Mouse (Mus musculus) testis, adult 2 months (tissue): ENCODE results near the gene Gm26657. TPM values are rescaled to one million over a fixed set of nuclear protein-coding genes. Genes with fewer than 3 reads are reported as not detected.

ENCODE experiments used
- H3K27ac ChIP-seq: fragments of 200-500 bp; 2 replicates; pipeline ENCODE4 v1.5.1; 2012; ENCODE audit warnings: low read depth, low read length; ENCODE audit not compliant: control insufficient read depth, insufficient read depth
- H3K27me3 ChIP-seq: fragments of 200-500 bp; 2 replicates; pipeline ENCODE4 v1.6.1; 2012; ENCODE audit warnings: mild to moderate bottlenecking, low read length, moderate library complexity; ENCODE audit not compliant: control insufficient read depth, insufficient read depth
- H3K36me3 ChIP-seq: fragments of 200-500 bp; 2 replicates; pipeline ENCODE4 v1.6.1; 2012; ENCODE audit warnings: mild to moderate bottlenecking, low read length; ENCODE audit not compliant: control insufficient read depth, insufficient read depth
- H3K4me1 ChIP-seq: fragments of 200-500 bp; 2 replicates; pipeline ENCODE4 v1.6.1; 2012; ENCODE audit warnings: low read length; ENCODE audit not compliant: control insufficient read depth, insufficient read depth
- H3K4me3 ChIP-seq: fragments of 200-500 bp; 2 replicates; pipeline ENCODE4 v1.5.1; 2012; ENCODE audit warnings: low read depth, mild to moderate bottlenecking, low read length, moderate library complexity, mixed read lengths; ENCODE audit not compliant: control insufficient read depth
- CTCF ChIP-seq: fragments of 200-500 bp; IDR thresholded peaks from 2 replicates; pipeline ENCODE4 v1.5.1; 2012; ENCODE audit warnings: low read depth, mild to moderate bottlenecking, inconsistent platforms, low read length, moderate library complexity; ENCODE audit not compliant: control insufficient read depth, insufficient read depth, insufficient replicate concordance
- POLR2A ChIP-seq: fragments of 200-500 bp; IDR thresholded peaks from 2 replicates; pipeline ENCODE4 v1.6.1; 2012; ENCODE audit warnings: low read depth, mild to moderate bottlenecking, inconsistent platforms, low read length, moderate library complexity; ENCODE audit not compliant: control insufficient read depth
- polyA plus RNA-seq: library from polyadenylated mRNA; depleted of rRNA; stranded (reverse); fragments of >200 nt; gene quantifications from 2 replicates; pipeline ENCODE4 v1.2.3, GENCODE M21; 2012; rRNA removed

The Gm26657 gene
- polyA plus RNA-seq, 1 experiment = 2.4 TPM

DNA sequence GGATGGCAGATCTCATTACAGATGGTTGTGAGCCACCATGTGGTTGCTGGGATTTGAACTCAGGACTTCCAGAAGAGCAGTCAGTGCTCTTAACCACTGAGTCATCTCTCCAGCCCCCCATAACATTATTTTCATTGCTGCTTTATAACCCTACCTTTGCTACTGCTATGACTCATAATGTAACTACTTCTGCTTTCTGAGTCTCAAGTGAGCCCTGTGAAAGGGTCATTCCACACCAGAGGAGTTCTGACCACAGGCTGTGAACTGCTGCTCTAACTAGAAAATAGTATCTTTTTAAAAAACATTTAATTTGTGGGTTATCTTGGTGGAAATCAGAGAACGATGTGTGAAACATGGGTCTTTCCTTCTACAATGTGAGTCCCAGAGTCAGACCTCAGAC, 17.8 kb downstream of the Gm26657 start:
- H3K27me3 ChIP-seq = no peaks in the 10 kb centered on the region
- TF ChIP-seq POLR2A = no peak
- no peaks in the 10 kb centered on the region for H3K4me1 ChIP-seq
- H3K4me3 ChIP-seq = no peak overlapping the region
- H3K27ac ChIP-seq = no peak overlapping the region
- peaks cover 3% of the 10 kb centered on the region; the same call in 1 of the 2 replicates for H3K36me3 ChIP-seq

DNA sequence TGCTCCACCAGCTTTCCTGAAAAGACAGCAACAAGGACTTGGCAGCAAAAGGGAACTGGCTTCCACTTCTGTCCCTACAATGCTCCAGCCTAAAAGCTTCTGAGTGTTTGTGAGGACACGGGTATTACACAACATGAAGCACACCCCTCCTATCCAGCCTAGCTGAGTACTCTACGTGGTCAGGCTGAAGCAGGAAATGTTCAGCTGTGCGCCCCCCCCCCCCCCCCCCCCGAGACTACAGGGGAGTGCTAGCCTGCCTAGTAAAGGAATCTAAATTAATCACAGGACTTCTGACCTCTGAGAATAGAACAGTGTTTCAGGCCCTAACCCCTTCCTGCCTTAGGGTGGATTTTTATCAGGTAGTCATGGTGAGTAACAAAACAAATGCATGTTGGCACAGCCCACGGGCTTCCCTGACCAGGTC, 28.0 kb downstream of the Gm26657 start:
- H3K27ac ChIP-seq = no peak overlapping the region
- H3K4me3 ChIP-seq = no peak overlapping the region
- no peak for TF ChIP-seq CTCF
- no peak for TF ChIP-seq POLR2A
- H3K27me3 ChIP-seq = no peaks in the 10 kb centered on the region
- H3K4me1 ChIP-seq = no peaks in the 10 kb centered on the region
- H3K36me3 ChIP-seq = peaks cover 3% of the 10 kb centered on the region; the same call in 1 of the 2 replicates

DNA sequence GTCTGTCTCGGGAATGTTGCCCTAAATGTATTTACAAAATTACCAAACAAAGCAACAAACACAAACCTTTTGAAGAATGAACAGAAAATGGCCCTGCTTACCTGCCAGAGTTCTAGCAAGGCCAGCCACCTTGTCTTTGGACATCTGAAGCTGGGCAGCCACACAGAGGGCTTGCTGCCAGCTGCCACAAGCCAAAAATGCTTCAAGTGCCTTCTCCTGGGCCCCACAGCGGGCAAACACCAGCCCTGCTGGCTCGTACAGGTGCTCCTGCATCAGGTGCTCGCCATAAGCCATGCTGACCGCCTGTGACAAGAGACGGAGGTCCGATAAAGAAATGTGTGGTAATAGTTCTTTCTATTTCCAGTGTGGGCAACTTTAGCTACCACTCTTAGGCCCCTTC, 29.0 kb downstream of the Gm26657 start:
- H3K27me3 ChIP-seq = no peaks in the 10 kb centered on the region
- H3K27ac ChIP-seq = no peak overlapping the region
- H3K36me3 ChIP-seq = peaks cover 3% of the 10 kb centered on the region; the same call in 1 of the 2 replicates
- no peak overlapping the region for H3K4me3 ChIP-seq
- TF ChIP-seq CTCF (no peak), POLR2A (no peak)
- H3K4me1 ChIP-seq = no peaks in the 10 kb centered on the region

DNA sequence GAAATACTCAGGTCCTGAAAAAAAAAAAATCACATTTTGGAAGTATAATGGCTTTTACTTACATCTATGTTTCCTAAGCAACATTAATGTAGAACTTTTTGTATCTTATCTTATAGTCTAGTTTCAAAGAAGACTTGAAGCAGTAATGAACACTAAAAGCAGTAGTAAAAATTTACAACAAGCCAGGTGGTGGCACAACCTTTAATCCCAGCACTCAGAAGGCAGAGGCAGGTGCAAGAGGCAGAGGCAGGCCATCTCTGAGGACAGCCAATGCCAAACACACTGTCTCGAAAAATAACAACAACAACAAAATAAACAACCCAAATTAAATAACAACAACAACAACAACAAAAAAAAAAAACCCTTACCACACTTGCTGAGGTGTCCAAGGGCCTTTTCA, 31.2 kb downstream of the Gm26657 start:
- H3K36me3 ChIP-seq = peaks cover 3% of the 10 kb centered on the region
- H3K27ac ChIP-seq = no peak overlapping the region
- H3K4me3 ChIP-seq = no peak overlapping the region
- no peaks in the 10 kb centered on the region for H3K27me3 ChIP-seq
- H3K4me1 ChIP-seq = no peaks in the 10 kb centered on the region
- TF ChIP-seq POLR2A = no peak

Other genes starting within 250 kb of the Gm26657 start
- gene Actl7b, start 1.4 kb downstream of the Gm26657 start, polyA plus RNA-seq = 1,338 and 1,445 TPM in 2 replicates
- 629 and 638 TPM in 2 replicates for gene Actl7a, start 3.3 kb downstream of the Gm26657 start, polyA plus RNA-seq
- 7.7 and 7.8 TPM in 2 replicates for gene Elp1, start 62.3 kb downstream of the Gm26657 start, polyA plus RNA-seq
- 13.5 and 14.0 TPM in 2 replicates for gene Fam206a, start 62.3 kb downstream of the Gm26657 start, polyA plus RNA-seq
- 7.0 and 7.3 TPM in 2 replicates for gene Ctnnal1, start 125.1 kb downstream of the Gm26657 start, polyA plus RNA-seq
- gene Tmem245, start 207.4 kb downstream of the Gm26657 start, polyA plus RNA-seq = 3.1 and 3.9 TPM in 2 replicates